Mouse (Mus musculus) kidney, adult 2 months (tissue): Measurements from ENCODE around the gene Ptpn3. TPM values are rescaled to one million over a fixed set of nuclear protein-coding genes. Genes with fewer than 3 reads are reported as not detected.
A peak's percentile ranks its signal among the peaks of the same experiment; 100 is the strongest.

Experiments
- DNase-seq: peaks from one replicate; pipeline ENCODE4 v3.0.0; 2021
- H3K27ac ChIP-seq: fragments of 200-500 bp; 2 replicates; pipeline ENCODE4 v1.5.1; 2012; ENCODE audit warnings: low read depth, low read length, control low read depth, inconsistent platforms; ENCODE audit not compliant: insufficient read depth
- H3K27me3 ChIP-seq: fragments of 200-500 bp; replicated peaks from 2 replicates; pipeline ENCODE4 v1.6.1; 2012; ENCODE audit warnings: mild to moderate bottlenecking, moderate library complexity, low read length, inconsistent platforms; ENCODE audit not compliant: control insufficient read depth, insufficient read depth
- H3K36me3 ChIP-seq: fragments of 200-500 bp; 2 replicates; pipeline ENCODE4 v1.6.1; 2012; ENCODE audit warnings: mild to moderate bottlenecking, moderate library complexity, low read length, inconsistent platforms; ENCODE audit not compliant: control insufficient read depth, insufficient read depth
- H3K4me1 ChIP-seq: fragments of 200-500 bp; 2 replicates; pipeline ENCODE4 v1.6.1; 2011; ENCODE audit warnings: low read length; ENCODE audit not compliant: control insufficient read depth, insufficient read depth
- H3K4me3 ChIP-seq: fragments of 200-500 bp; 2 replicates; pipeline ENCODE4 v1.5.1; 2011; ENCODE audit warnings: mild to moderate bottlenecking, low read depth, low read length, control low read depth; ENCODE audit not compliant: insufficient read depth
- CTCF ChIP-seq: fragments of 200-500 bp; conservative IDR thresholded peaks from 2 replicates; pipeline ENCODE4 v1.5.1; 2011; ENCODE audit warnings: low read depth, mild to moderate bottlenecking, control low read depth, low read length, moderate library complexity, mixed read lengths; ENCODE audit not compliant: insufficient read depth, insufficient read length
- POLR2A ChIP-seq: fragments of 200-500 bp; IDR thresholded peaks from one replicate; pipeline ENCODE4 v1.6.1; 2011; ENCODE audit warnings: low read depth, low read length, control low read depth
- WGBS: fragments of 180-500 bp; shearing (Covaris S2); methylation state at CpG from one replicate; pipeline ENCODE4 v1.1.7; 2018; 5-methylcytosine and 5-hydroxymethylcytosine counted together
- polyA plus RNA-seq: library from polyadenylated mRNA; depleted of rRNA; stranded (reverse); fragments of >200 nt; gene quantifications from 2 replicates; pipeline ENCODE4 v1.2.3, GENCODE M21; 2012; rRNA removed

Ptpn3 gene
- polyA plus RNA-seq, 1 experiment: 17.7 TPM

- WGBS: 7% methylated on average over 142 of the region's 142 CpGs
- H3K27me3 ChIP-seq: no peaks in the 10 kb centered on the region
- TF ChIP-seq CTCF (peak; percentile 75), POLR2A (no peak)
- DNase-seq: peak; percentile 81
- H3K27ac ChIP-seq: peak within 1 kb of the TSS; percentile 15
- H3K36me3 ChIP-seq: no peaks in the 10 kb centered on the region
- H3K4me3 ChIP-seq: peak within 1 kb of the TSS; percentile 66
- H3K4me1 ChIP-seq: no peaks in the 10 kb centered on the region; the same call in 1 of the 2 replicates
Measured at GRCm38 (mm10) chr4:57143026-57143937, 158.4 kb downstream of the Ptpn3 start, which contains the start of gene Epb41l4b. Epb41l4b (minus strand) TSS chr4:57143437.

- Histone ChIP-seq H3K4me1 (peaks cover 5% of the 10 kb centered on the region), H3K27ac (peak overlapping the region; percentile 15; the same call in 1 of the 2 replicates), H3K27me3 (no peaks in the 10 kb centered on the region), H3K4me3 (peak overlapping the region; percentile 66), H3K36me3 (no peaks in the 10 kb centered on the region)
- TF ChIP-seq CTCF: no peak
- TF ChIP-seq POLR2A: no peak
- WGBS: 5% methylated on average over 43 of the region's 43 CpGs
- no peak for DNase-seq
Measured at GRCm38 (mm10) chr4:57142374-57143025, 159.1 kb downstream of the Ptpn3 start.

GRCm38 (mm10) chr4:57141908-57142361 is 159.7 kb downstream of the Ptpn3 start:
- Histone ChIP-seq H3K4me1 (peaks cover 7% of the 10 kb centered on the region), H3K27ac (peak overlapping the region; percentile 15; the same call in 1 of the 2 replicates), H3K4me3 (peak overlapping the region; percentile 66), H3K27me3 (no peaks in the 10 kb centered on the region), H3K36me3 (no peaks in the 10 kb centered on the region)
- TF ChIP-seq POLR2A (no peak), CTCF (no peak)
- WGBS: 20% methylated on average over 26 of the region's 26 CpGs
- peak; percentile 34 for DNase-seq

- TF ChIP-seq CTCF (no peak), POLR2A (no peak)
- Histone ChIP-seq H3K27me3 (no peaks in the 10 kb centered on the region), H3K27ac (peak overlapping the region; percentile 57; the same call in 1 of the 2 replicates), H3K4me1 (peaks cover 7% of the 10 kb centered on the region), H3K36me3 (no peaks in the 10 kb centered on the region), H3K4me3 (peak overlapping the region; percentile 30)
- 37% methylated on average over 15 of the region's 15 CpGs for WGBS
- DNase-seq: no peak
Measured at GRCm38 (mm10) chr4:57140992-57141717, 160.5 kb downstream of the Ptpn3 start.

Other genes starting within 250 kb of the Ptpn3 start
- gene Epb41l4b, start 158.4 kb downstream of the Ptpn3 start, polyA plus RNA-seq: 15.8 and 17.9 TPM in 2 replicates
- 0.05 and 0.16 TPM in 2 replicates for gene Palm2, start 132.4 kb upstream of the Ptpn3 start, polyA plus RNA-seq